Mouse (Mus musculus) limb, embryonic 13.5 days (tissue): ENCODE results near the gene D130043K22Rik. TPM values are rescaled to one million over a fixed set of nuclear protein-coding genes. Genes with fewer than 3 reads are reported as not detected.

ENCODE experiments used
- ATAC-seq: fragments of 200-750 bp; cut with Nextera tagmentation; 2 replicates; pipeline ENCODE4 v1.8.0; 2017; ENCODE audit warnings: low read depth, moderate number of reproducible peaks, moderate TSS enrichment; ENCODE audit not compliant: low FRiP score
- H3K27ac ChIP-seq: fragments of 300-500 bp; sonication (generic); 2 replicates; pipeline ENCODE4 v1.5.1; 2015; ENCODE audit warnings: inconsistent platforms, mild to moderate bottlenecking, moderate library complexity
- H3K27me3 ChIP-seq: fragments of 300-500 bp; sonication (generic); 2 replicates; pipeline ENCODE4 v1.6.1; 2015; ENCODE audit warnings: mild to moderate bottlenecking, inconsistent platforms
- H3K36me3 ChIP-seq: fragments of 300-500 bp; sonication (generic); 2 replicates; pipeline ENCODE4 v1.6.1; 2015; ENCODE audit warnings: inconsistent platforms, mild to moderate bottlenecking, moderate library complexity
- H3K4me1 ChIP-seq: fragments of 300-500 bp; sonication (generic); 2 replicates; pipeline ENCODE4 v1.6.1; 2015; ENCODE audit warnings: inconsistent platforms
- H3K4me2 ChIP-seq: fragments of 300-500 bp; sonication (generic); replicated peaks from 2 replicates; pipeline ENCODE4 v1.6.1; 2015; ENCODE audit warnings: inconsistent platforms, mild to moderate bottlenecking, moderate library complexity
- H3K4me3 ChIP-seq: fragments of 300-500 bp; sonication (generic); 2 replicates; pipeline ENCODE4 v1.5.1; 2015; ENCODE audit warnings: moderate library complexity, mild to moderate bottlenecking, inconsistent platforms
- H3K9ac ChIP-seq: fragments of 300-500 bp; sonication (generic); 2 replicates; pipeline ENCODE4 v1.6.1; 2015; ENCODE audit warnings: mild to moderate bottlenecking, inconsistent platforms
- H3K9me3 ChIP-seq: fragments of 300-500 bp; sonication (generic); 2 replicates; pipeline ENCODE4 v1.6.1; 2016; ENCODE audit warnings: inconsistent platforms
- WGBS: fragments of 180-500 bp; shearing (Covaris S2); methylation state at CpG from one replicate; pipeline ENCODE4 v1.1.7; 2015; 5-methylcytosine and 5-hydroxymethylcytosine counted together
- polyA plus RNA-seq: library from polyadenylated mRNA; unstranded; fragments of >200 nt; fragmentation: Nextera tagmentation; extraction: Ambion mirVana; gene quantifications from 2 replicates; pipeline ENCODE4 v1.2.1, GENCODE M21; 2015

The D130043K22Rik gene
- polyA plus RNA-seq, 1 experiment from 2014 or later = 0.06 TPM

DNA sequence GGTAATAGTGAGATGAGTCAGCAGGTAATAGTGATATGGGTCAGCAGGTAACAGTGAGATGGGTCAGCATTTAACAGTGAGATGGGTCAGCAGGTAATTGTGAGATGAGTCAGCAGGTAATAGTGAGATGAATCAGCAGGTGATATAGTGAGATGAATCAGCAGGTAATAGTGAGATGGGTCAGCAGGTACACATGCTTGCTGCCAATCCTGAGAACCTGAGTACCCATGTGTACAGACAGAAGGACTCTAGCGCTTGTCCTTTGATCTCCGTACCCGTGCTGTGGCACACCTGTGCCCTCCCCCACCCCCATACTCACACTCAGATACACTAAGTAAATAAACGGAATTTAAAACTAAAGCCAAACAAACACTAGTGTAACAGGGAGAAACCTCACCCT, 70.0 kb downstream of the D130043K22Rik start:
- Histone ChIP-seq H3K36me3 (peaks cover 51% of the 10 kb centered on the region), H3K4me1 (no peaks in the 10 kb centered on the region), H3K9me3 (no peaks in the 10 kb centered on the region), H3K9ac (no peak overlapping the region), H3K4me3 (no peak overlapping the region), H3K27me3 (no peaks in the 10 kb centered on the region), H3K4me2 (no peak overlapping the region), H3K27ac (no peak overlapping the region)
- no peak for ATAC-seq
- 86% methylated on average over 4 of the region's 4 CpGs for WGBS

DNA sequence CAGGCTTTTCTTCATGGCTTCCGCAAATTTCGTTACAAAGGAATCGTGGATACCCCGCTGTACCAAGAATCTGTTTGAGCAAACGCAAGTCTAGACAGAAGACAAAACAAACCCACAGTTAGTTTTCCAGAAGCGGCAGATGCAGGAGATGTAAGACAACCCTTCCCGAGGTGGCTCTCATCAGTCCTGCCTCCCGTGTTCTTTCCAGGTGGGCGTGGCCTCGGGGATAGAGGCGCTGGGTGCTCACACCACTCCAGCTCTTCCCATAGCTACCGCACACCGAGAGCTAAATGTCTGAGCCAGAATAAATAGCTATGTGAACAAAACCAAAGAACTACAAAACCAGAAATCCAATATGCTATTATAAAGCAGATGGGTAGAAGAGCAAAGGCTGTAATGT, 70.9 kb downstream of the D130043K22Rik start:
- Histone ChIP-seq H3K36me3 (peaks cover 49% of the 10 kb centered on the region), H3K4me3 (no peak overlapping the region), H3K27ac (no peak overlapping the region), H3K4me2 (no peak overlapping the region), H3K9me3 (no peaks in the 10 kb centered on the region), H3K4me1 (no peaks in the 10 kb centered on the region), H3K9ac (no peak overlapping the region), H3K27me3 (no peaks in the 10 kb centered on the region)
- ATAC-seq = no peak
- 69% methylated on average over 13 of the region's 13 CpGs for WGBS

DNA sequence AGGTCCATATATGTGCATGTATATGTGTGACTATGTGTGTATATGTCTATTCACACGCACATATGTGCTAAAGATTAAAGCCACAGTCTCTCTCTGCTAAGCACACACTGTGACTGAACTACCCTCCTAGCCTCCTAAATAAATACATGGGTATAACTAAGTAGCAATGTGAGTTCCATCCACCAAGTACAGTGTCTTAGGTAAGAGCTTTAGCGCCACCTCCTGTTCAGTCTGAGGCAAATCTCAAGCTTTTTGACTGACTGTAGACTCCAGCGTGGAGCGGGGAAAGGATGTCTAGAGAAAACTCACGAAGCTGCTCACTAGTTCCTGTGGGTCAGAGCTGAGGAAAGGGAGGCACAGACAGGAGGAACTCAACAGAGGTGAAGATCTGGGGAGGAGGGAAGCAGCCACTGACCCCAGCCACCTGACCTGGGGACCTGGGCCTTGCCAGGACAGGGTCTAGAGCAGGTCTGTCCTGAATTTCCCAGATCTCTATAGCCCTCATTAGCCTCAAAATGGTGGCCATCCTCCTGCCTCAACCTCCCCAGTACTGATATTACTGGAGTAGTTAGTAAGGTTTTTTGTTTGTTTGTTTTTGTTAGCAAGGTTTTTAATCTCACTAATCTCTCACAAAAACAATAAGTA, 75.5 kb downstream of the D130043K22Rik start:
- no peak overlapping the region for H3K4me3 ChIP-seq
- no peaks in the 10 kb centered on the region for H3K9me3 ChIP-seq
- no peak overlapping the region for H3K4me2 ChIP-seq
- no peaks in the 10 kb centered on the region for H3K4me1 ChIP-seq
- peak; percentile 81 for ATAC-seq
- no peaks in the 10 kb centered on the region for H3K27me3 ChIP-seq
- WGBS = 30% methylated on average over 5 of the region's 5 CpGs
- H3K36me3 ChIP-seq = peaks cover 51% of the 10 kb centered on the region
- no peak overlapping the region for H3K27ac ChIP-seq
- no peak overlapping the region for H3K9ac ChIP-seq

DNA sequence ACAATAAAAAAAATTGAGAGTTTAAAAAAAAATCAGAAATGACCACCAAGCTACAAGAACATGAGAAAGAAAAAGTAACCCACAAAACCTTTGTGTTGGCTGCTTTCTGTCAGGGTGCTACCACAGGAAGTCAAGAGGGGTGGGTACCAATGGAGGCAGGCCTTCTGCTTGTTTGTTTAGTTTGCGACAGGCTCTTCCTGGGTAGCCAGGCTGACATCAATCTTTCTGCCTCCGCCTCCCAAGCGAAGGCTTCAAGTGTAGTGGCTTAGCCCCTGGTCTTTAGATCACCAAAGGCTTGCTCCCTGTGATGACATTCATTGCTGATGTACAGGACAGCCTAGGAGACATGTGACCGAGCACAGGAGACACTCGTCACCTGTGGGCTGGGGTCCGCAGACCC, 76.3 kb downstream of the D130043K22Rik start:
- Histone ChIP-seq H3K4me1 (no peaks in the 10 kb centered on the region), H3K36me3 (peaks cover 55% of the 10 kb centered on the region), H3K27me3 (no peaks in the 10 kb centered on the region), H3K4me2 (no peak overlapping the region), H3K9me3 (no peaks in the 10 kb centered on the region), H3K4me3 (no peak overlapping the region), H3K27ac (no peak overlapping the region), H3K9ac (no peak overlapping the region)
- no peak for ATAC-seq
- 80% methylated on average over 6 of the region's 6 CpGs for WGBS

DNA sequence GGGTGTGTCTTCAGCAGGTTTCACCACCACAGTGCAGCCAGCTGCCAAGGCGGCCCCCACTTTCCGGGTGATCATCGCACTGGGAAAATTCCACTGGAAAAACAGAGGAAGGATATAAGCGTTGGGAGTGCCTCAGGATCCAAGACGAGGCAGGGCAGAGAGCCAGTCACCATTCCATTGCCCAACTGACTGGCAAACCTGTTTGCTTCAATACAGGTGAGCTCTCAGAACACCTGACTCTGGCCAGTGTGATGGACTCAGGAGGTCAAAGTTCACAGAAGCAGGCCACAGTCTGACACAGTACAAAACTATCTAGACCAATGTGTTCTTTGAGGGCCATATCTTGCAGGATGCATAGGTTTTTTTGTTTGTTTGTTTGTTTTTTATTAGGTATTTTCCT, 79.1 kb downstream of the D130043K22Rik start:
- no peak for ATAC-seq
- Histone ChIP-seq H3K9ac (no peak overlapping the region), H3K4me2 (no peak overlapping the region), H3K27me3 (no peaks in the 10 kb centered on the region), H3K27ac (no peak overlapping the region), H3K4me3 (no peak overlapping the region), H3K9me3 (no peaks in the 10 kb centered on the region), H3K36me3 (peaks cover 36% of the 10 kb centered on the region), H3K4me1 (no peaks in the 10 kb centered on the region)
- WGBS = 92% methylated on average over 5 of the region's 5 CpGs

DNA sequence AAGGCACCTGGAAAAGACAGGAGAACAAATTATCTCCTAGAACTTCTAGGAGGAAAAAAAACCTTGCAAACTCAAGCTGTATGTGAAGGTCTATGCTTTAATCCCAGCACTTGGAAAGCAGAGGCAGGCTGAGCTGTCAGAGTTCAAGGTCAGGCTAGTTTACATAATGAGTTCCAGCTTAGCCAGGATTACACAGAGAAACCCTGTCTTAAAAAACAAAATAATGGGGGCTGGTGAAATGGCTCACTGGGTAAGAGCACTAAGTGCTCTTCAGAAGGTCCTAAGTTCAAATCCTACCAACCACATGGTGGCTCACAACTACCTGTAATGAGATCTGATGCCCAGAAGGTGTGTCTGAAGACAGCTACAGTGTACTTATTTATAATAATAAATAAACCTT, 85.7 kb downstream of the D130043K22Rik start:
- Histone ChIP-seq H3K27me3 (no peaks in the 10 kb centered on the region), H3K4me3 (no peak overlapping the region), H3K9me3 (no peaks in the 10 kb centered on the region), H3K4me1 (no peaks in the 10 kb centered on the region), H3K4me2 (no peak overlapping the region), H3K9ac (no peak overlapping the region), H3K36me3 (peaks cover 2% of the 10 kb centered on the region), H3K27ac (no peak overlapping the region)
- ATAC-seq = no peak

DNA sequence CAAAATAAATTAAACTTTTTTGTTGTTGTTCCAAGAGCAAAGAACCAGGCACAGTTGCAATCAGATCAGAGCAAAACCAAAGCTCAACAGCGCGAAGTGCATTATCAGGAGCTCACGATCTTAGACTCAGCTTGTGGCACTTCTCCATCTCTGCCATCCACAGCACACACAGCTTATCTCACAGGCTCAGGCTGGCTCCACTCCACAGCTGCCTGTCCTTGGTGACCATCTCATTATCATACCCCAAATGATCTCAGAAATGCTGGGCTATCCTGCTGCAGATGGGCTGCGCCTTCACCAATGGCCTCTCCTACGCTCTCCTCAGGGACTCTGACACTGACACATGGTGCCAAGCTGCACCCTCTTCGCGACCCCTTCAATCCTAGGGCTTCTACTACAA, 88.3 kb downstream of the D130043K22Rik start:
- Histone ChIP-seq H3K4me2 (no peak overlapping the region), H3K36me3 (no peaks in the 10 kb centered on the region), H3K9me3 (no peaks in the 10 kb centered on the region), H3K27me3 (no peaks in the 10 kb centered on the region), H3K27ac (no peak overlapping the region), H3K4me3 (no peak overlapping the region), H3K4me1 (peaks cover 5% of the 10 kb centered on the region), H3K9ac (no peak overlapping the region)
- 94% methylated on average over 7 of the region's 7 CpGs for WGBS
- ATAC-seq = no peak

DNA sequence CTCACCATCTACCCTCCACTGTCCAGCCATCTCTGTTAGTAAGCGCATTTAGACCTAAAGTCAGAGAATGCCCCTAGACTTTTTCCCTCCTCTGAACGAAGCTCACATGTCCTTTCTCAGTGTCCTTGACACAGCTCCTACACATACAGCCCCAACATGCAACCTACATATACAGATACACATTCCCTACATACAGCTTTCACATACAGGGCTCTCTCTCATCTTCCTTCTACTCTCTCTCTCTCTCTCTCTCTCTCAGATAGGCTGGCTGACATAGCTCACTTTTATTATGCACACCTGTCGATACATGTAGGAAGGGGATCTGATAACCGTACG, 91.8 kb downstream of the D130043K22Rik start:
- Histone ChIP-seq H3K9me3 (no peaks in the 10 kb centered on the region), H3K36me3 (no peaks in the 10 kb centered on the region), H3K4me2 (peak overlapping the region; percentile 80), H3K27ac (no peak overlapping the region), H3K9ac (peak overlapping the region; percentile 91), H3K27me3 (no peaks in the 10 kb centered on the region), H3K4me1 (peaks cover 5% of the 10 kb centered on the region), H3K4me3 (peak overlapping the region; percentile 90)
- ATAC-seq = no peak; the same call in 1 of the 2 replicates
- 50% methylated on average over 5 of the region's 5 CpGs for WGBS

DNA sequence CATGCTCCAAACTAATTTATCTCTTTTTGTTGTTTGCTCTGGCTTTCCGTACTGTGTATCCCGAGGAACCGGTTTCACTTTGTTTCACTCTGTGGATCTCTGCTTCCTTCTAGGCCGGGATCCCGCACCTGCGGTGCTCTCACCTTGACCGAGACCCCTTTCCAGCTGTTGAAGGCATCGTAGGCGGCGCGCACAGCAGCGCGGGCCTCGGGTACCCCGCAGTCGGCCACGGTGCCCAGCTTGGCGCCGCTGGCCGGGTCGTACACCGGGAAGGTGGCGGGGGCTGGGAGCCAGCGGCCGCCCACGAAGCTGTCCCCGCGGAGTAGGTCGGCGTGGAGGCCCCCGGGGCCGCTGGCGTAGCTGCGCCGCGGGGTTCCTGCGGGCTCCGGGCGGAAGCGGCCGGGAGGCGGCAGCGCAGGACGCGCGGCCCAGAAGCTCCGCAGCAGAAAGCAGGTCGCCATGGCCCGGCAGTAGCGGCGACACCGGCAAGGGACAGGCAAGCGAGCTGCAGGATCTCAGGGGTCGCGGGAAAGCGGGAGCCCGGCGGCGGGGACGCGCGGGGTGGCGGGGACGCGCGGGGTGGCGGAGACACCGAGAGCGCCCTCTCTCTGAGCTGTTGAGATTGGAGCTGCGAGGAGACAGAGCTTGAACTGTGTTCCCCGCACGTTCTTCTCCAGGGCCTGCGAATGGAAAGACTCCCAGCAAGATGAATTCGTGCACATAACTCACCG, 92.3 kb downstream of the D130043K22Rik start, which contains the start of gene Aldh5a1:
Gene Aldh5a1 (minus strand): TSS at position 554 of the 731 bp plus-strand sequence.
- Histone ChIP-seq H3K9me3 (no peaks in the 10 kb centered on the region), H3K27ac (peak within 1 kb of the TSS; percentile 28; the same call in 1 of the 2 replicates), H3K9ac (peak within 1 kb of the TSS; percentile 91), H3K36me3 (no peaks in the 10 kb centered on the region), H3K27me3 (no peaks in the 10 kb centered on the region), H3K4me1 (peaks cover 5% of the 10 kb centered on the region), H3K4me3 (peak within 1 kb of the TSS; percentile 90), H3K4me2 (peak within 1 kb of the TSS; percentile 80)
- WGBS = under 1% methylated on average over 75 of the region's 75 CpGs
- peak; percentile 84 for ATAC-seq

DNA sequence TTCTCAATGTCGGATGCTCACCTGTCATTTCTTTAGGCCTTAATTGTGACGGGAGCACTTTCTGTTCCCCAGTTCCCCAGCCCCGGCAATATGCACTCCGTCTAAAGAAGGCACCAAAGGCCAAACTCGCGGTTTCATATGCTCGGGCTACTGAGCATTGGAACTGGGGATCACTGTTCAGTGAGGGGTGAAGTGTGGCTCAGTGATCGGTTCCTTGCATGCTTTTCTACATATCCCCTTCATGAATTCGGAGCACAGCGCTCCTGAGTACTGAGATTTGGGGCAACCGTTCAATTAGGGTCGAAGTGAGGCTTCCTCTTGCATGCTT, 92.9 kb downstream of the D130043K22Rik start:
- H3K4me1 ChIP-seq = peaks cover 5% of the 10 kb centered on the region
- H3K4me2 ChIP-seq = peak overlapping the region; percentile 80
- no peaks in the 10 kb centered on the region for H3K9me3 ChIP-seq
- 20% methylated on average over 12 of the region's 12 CpGs for WGBS
- H3K27me3 ChIP-seq = no peaks in the 10 kb centered on the region
- H3K9ac ChIP-seq = peak overlapping the region; percentile 91
- no peak overlapping the region for H3K27ac ChIP-seq
- ATAC-seq = peak; percentile 44
- peak overlapping the region; percentile 90 for H3K4me3 ChIP-seq
- H3K36me3 ChIP-seq = no peaks in the 10 kb centered on the region

DNA sequence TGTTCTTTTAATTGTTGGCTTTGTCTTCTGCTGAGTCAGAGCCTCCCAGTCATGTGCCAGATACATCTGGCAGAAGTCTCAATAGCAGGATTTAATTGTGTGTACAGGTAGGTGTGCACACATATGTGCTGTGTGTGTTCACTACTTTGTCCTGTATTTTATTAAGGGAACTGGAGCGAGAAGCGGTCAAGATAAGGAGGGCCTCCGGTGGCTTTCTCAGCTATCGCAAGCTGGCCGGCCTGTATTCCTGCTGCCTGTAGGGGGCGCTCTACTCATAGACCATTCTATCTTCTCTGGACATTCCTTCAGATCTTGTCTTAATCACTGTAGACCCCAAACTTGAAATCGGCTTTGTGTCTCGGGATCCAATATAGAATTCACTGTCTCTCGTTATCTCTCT, 93.7 kb downstream of the D130043K22Rik start:
- 31% methylated on average over 9 of the region's 9 CpGs for WGBS
- Histone ChIP-seq H3K9ac (no peak overlapping the region), H3K4me3 (no peak overlapping the region), H3K36me3 (no peaks in the 10 kb centered on the region), H3K9me3 (no peaks in the 10 kb centered on the region), H3K27ac (no peak overlapping the region), H3K4me1 (peaks cover 5% of the 10 kb centered on the region), H3K27me3 (no peaks in the 10 kb centered on the region), H3K4me2 (no peak overlapping the region)
- ATAC-seq = no peak

DNA sequence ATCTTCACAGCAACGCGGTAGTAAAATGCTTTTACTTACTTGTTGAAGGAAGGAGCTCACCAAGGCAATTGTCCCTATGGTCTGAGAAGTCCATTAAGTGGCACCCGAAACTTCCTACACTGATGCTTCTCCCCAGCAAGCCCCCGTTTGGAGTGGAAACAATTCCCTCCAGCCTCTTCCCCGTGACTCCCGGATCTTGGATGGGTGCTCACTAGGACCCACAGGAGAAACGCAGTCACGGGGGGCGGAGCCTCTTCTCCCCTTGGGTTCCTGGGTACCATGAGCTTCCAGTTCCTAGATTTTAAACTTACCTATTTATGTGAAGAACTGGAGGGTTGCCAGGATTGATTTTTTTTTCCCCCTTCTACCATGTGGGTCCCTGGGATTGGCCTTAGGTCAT, 94.5 kb downstream of the D130043K22Rik start:
- Histone ChIP-seq H3K9me3 (no peaks in the 10 kb centered on the region), H3K9ac (no peak overlapping the region), H3K36me3 (no peaks in the 10 kb centered on the region), H3K4me2 (no peak overlapping the region), H3K27ac (no peak overlapping the region), H3K27me3 (no peaks in the 10 kb centered on the region), H3K4me1 (peaks cover 5% of the 10 kb centered on the region), H3K4me3 (no peak overlapping the region)
- no peak for ATAC-seq
- 86% methylated on average over 9 of the region's 9 CpGs for WGBS
